Mouse (Mus musculus): ENCODE measurements around the gene Nlgn2.

DNA sequence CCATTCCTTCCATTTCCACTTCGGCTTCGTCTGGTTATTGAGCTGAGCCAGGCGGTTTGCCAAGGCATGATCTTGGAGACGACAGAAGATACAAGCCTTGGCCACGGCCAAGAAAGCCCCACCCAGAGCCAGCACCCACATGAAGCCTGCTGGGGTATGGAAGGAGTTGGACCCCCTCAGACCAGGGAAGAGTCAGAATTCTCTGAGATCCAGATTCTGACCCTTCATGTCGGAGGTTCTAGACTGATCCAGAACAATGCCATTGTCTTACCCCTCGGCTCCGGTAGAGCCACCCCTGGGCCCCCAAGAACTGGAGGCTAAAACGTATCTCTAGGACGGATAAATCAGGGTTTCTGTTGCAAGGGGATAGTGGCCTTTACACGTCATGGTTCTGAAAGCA, 40.3 kb upstream of the Nlgn2 start, which contains the start of gene Tmem95:
- TF ChIP-seq CTCF (IDR thresholded peaks at IDR 0.05; ENCODE audit: low read depth, low read length) = no peak
- no peak for TF ChIP-seq EP300 (IDR thresholded peaks at IDR 0.05; ENCODE audit: insufficient read depth, low read depth, low read length)
- no peak for TF ChIP-seq POLR2A (IDR thresholded peaks at IDR 0.05; ENCODE audit: insufficient read depth, low read length)

All from ES-Bruce4 (cell line).